ENCODE assay signal across 28 mouse cellular contexts in the genomic region with DNA sequence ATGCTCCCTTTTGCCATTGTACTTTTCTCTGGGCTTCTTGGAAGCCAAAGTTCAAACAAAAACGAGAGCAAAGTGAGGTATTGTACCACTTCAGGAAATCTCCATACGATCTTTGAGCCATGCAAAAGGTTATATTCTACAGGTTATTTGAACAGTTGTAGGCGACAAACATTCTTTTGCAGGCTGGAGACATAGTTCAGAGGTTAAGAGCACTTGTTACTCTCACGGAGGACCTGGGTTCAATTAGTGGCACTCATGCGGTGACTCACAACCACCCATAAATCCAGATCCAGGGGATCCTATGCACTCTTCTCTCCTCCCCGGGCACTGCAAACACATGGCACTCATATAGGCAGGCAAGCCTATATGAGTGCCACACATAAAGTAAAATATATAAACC. TPM values are rescaled to one million over a fixed set of nuclear protein-coding genes. Genes with fewer than 3 reads are reported as not detected.
"Had no signal": no experiment of that assay in that cellular context is flagged by ENCODE, and none has a peak within 500 bp of the region (broad histone marks: within the 10 kb centered on the region; RNA-seq: fewer than 3 reads in every experiment).

No protein-coding gene starts in this region.

- H3K4me2 ChIP-seq: embryonic facial prominence, embryonic 12.5 days; embryonic facial prominence, embryonic 13.5 days; embryonic facial prominence, embryonic 15.5 days; forebrain, embryonic 12.5 days; forebrain, embryonic 13.5 days; forebrain, embryonic 15.5 days had no signal

- H3K9me3 ChIP-seq: embryonic facial prominence, embryonic 10.5 days; embryonic facial prominence, embryonic 12.5 days; embryonic facial prominence, embryonic 13.5 days; embryonic facial prominence, embryonic 15.5 days; forebrain, embryonic 10.5 days; forebrain, embryonic 12.5 days; forebrain, embryonic 13.5 days; forebrain, embryonic 15.5 days had no signal

- H3K4me1 ChIP-seq: embryonic facial prominence, embryonic 10.5 days; embryonic facial prominence, embryonic 12.5 days; embryonic facial prominence, embryonic 13.5 days; embryonic facial prominence, embryonic 15.5 days; forebrain, embryonic 10.5 days; forebrain, embryonic 12.5 days; forebrain, embryonic 13.5 days; forebrain, embryonic 15.5 days had no signal

- H3K9ac ChIP-seq: embryonic facial prominence, embryonic 12.5 days; embryonic facial prominence, embryonic 13.5 days; embryonic facial prominence, embryonic 15.5 days; forebrain, embryonic 12.5 days; forebrain, embryonic 13.5 days; forebrain, embryonic 15.5 days; forebrain, postnatal 0 days had no signal

- DNase-seq: cerebellum, adult 2 months; cerebellum, adult 8-10 months; cerebellum, adult 9-10 months; cerebellum, adult 9-11 months; cerebellum, postnatal 10 days; cerebellum, postnatal 14 days; cerebellum, postnatal 25 days; cerebellum, postnatal 36 days; embryo, embryonic 11 days; forebrain, postnatal 0 days; gastrocnemius, adult 2 months; gastrocnemius, postnatal 10 days; gastrocnemius, postnatal 14 days; gastrocnemius, postnatal 25 days; gastrocnemius, postnatal 36 days; heart, adult 11 months; heart, adult 18-20 months had no signal

- H3K27ac ChIP-seq: embryonic facial prominence, embryonic 10.5 days; embryonic facial prominence, embryonic 12.5 days; embryonic facial prominence, embryonic 13.5 days; embryonic facial prominence, embryonic 15.5 days; forebrain, embryonic 10.5 days; forebrain, embryonic 12.5 days; forebrain, embryonic 13.5 days; forebrain, embryonic 15.5 days; gastrocnemius, adult 2 months had no signal

- H3K4me3 ChIP-seq: embryonic facial prominence, embryonic 10.5 days; embryonic facial prominence, embryonic 12.5 days; embryonic facial prominence, embryonic 13.5 days; embryonic facial prominence, embryonic 15.5 days; erythroblast, embryonic 14.5 days; forebrain, embryonic 10.5 days; forebrain, embryonic 12.5 days; forebrain, embryonic 13.5 days; forebrain, embryonic 15.5 days; gastrocnemius, adult 2 months had no signal

- ATAC-seq: forebrain, embryonic 13.5 days; forebrain, embryonic 14.5 days; forebrain, embryonic 15.5 days; forebrain, embryonic 16.5 days; forebrain, postnatal 0 days had no signal

- H3K36me3 ChIP-seq: embryonic facial prominence, embryonic 10.5 days; embryonic facial prominence, embryonic 12.5 days; embryonic facial prominence, embryonic 15.5 days; forebrain, embryonic 12.5 days had no signal

- H3K27me3 ChIP-seq: embryonic facial prominence, embryonic 12.5 days; embryonic facial prominence, embryonic 13.5 days; embryonic facial prominence, embryonic 15.5 days; forebrain, embryonic 12.5 days; forebrain, embryonic 13.5 days; forebrain, embryonic 15.5 days had no signal

RNA-seq across cellular contexts. Expression of a gene that starts 10.0 kb away (rescaled TPM):
- polyA plus RNA-seq: erythroblast, embryonic 14.5 days had no signal
